Mouse (Mus musculus) hindbrain, embryonic 13.5 days (tissue): ENCODE measurements around the gene AI854703. TPM values are rescaled to one million over a fixed set of nuclear protein-coding genes. Genes with fewer than 3 reads are reported as not detected.

ENCODE experiments used
- ATAC-seq: fragments of 200-750 bp; cut with Nextera tagmentation; 2 replicates; pipeline ENCODE4 v1.8.0; 2017; ENCODE audit warnings: moderate TSS enrichment; ENCODE audit not compliant: low FRiP score
- H3K27ac ChIP-seq: fragments of 300-500 bp; sonication (generic); 2 replicates; pipeline ENCODE4 v1.5.1; 2015; ENCODE audit warnings: inconsistent platforms, mild to moderate bottlenecking, moderate library complexity
- H3K27me3 ChIP-seq: fragments of 300-500 bp; sonication (generic); 2 replicates; pipeline ENCODE4 v1.6.1; 2015; ENCODE audit warnings: mild to moderate bottlenecking, inconsistent platforms
- H3K36me3 ChIP-seq: fragments of 300-500 bp; sonication (generic); 2 replicates; pipeline ENCODE4 v1.6.1; 2015; ENCODE audit warnings: mild to moderate bottlenecking, inconsistent platforms
- H3K4me1 ChIP-seq: fragments of 300-500 bp; sonication (generic); replicated peaks from 2 replicates; pipeline ENCODE4 v1.6.1; 2015; ENCODE audit warnings: inconsistent platforms
- H3K4me2 ChIP-seq: fragments of 300-500 bp; sonication (generic); 2 replicates; pipeline ENCODE4 v1.6.1; 2015; ENCODE audit warnings: inconsistent platforms, mild to moderate bottlenecking, moderate library complexity
- H3K4me3 ChIP-seq: fragments of 300-500 bp; sonication (generic); 2 replicates; pipeline ENCODE4 v1.5.1; 2015; ENCODE audit warnings: mild to moderate bottlenecking, inconsistent platforms
- H3K9ac ChIP-seq: fragments of 300-500 bp; sonication (generic); 2 replicates; pipeline ENCODE4 v1.6.1; 2015; ENCODE audit warnings: mild to moderate bottlenecking, inconsistent platforms
- H3K9me3 ChIP-seq: fragments of 300-500 bp; sonication (generic); 2 replicates; pipeline ENCODE4 v1.6.1; 2016; ENCODE audit warnings: inconsistent platforms
- WGBS: fragments of 180-500 bp; shearing (Covaris S2); methylation state at CpG from one replicate; pipeline ENCODE4 v1.1.7; 2015; 5-methylcytosine and 5-hydroxymethylcytosine counted together
- polyA plus RNA-seq: library from polyadenylated mRNA; unstranded; fragments of >200 nt; fragmentation: Nextera tagmentation; extraction: Ambion mirVana; gene quantifications from 2 replicates; pipeline ENCODE4 v1.2.1, GENCODE M21; 2015

The AI854703 gene
- polyA plus RNA-seq, 1 experiment from 2014 or later = 13.2 TPM

DNA sequence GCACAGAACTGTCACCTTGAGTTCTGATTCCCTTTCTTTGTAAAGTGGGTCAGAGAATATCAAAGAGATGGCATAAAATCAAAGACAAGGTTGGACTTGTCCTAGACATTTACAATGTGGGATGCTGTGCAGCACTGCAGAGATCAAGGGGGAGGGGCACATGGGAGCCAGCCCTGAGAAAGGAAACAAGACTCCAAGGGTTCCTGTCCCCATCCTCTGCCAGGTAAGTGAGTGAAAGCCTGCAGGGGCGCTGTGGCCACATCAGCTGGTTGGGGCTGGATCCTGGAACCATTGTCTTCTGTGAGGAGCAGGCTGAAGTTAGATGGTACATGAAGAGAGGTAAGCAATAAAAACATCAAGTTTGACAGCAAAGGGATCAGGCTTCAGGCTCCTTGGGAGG is 3.1 kb upstream of the AI854703 start:
- peaks cover 33% of the 10 kb centered on the region for H3K27me3 ChIP-seq
- peaks cover 15% of the 10 kb centered on the region for H3K4me1 ChIP-seq
- ATAC-seq = no peak
- no peak overlapping the region for H3K27ac ChIP-seq
- H3K4me3 ChIP-seq = no peak overlapping the region
- no peaks in the 10 kb centered on the region for H3K9me3 ChIP-seq
- 39% methylated on average over 1 of the region's 1 CpGs for WGBS
- H3K4me2 ChIP-seq = no peak overlapping the region
- H3K36me3 ChIP-seq = peaks cover 42% of the 10 kb centered on the region
- no peak overlapping the region for H3K9ac ChIP-seq

DNA sequence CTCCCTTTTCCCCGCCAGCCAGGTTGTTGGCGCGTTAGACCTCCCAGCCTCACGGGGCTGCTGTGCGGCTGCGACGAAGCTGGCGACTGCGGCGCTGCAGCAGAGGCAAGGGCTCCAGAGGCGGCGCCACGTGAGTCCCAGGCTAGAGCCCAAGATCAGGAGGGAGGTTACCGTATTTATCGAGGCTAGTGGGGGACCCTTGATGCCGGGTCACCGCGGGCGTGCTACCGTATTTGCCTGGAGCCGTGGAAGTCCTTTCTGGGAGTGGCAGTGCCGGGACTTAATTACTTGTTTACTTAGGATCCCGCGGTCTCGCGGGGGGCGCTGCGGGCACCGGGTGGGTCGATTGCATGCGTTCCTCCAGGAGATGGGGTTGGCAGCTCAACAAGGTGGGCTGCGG is 420 bp downstream of the AI854703 start:
- no peaks in the 10 kb centered on the region for H3K9me3 ChIP-seq

DNA sequence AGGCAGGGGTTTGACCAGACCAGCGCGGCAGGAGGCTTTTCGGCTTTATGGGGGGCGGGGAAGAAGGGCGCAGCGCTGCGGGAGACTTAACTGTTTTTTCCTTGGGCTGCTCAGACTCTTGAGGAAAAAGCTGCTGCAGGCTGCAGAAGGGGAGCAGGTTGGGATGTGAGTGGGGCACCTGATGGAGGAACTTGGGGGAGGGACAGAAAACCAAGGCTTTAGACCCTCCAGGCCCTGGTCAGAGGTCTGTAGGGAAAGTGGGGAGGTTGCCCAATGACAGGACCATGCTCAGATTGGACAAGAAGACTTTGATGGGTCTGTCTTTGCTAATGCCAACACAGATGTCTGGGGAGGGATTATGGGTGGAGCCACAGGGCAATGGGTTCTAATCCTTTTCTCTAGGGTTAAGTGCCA is 954 bp downstream of the AI854703 start:
- no peak for ATAC-seq
- peak overlapping the region; percentile 69 for H3K9ac ChIP-seq
- H3K36me3 ChIP-seq = 0 out of 2 replicates have a peak, but pooled peaks cover 5% of the 10 kb centered on the region
- H3K27ac ChIP-seq = no peak overlapping the region
- peak overlapping the region; percentile 75 for H3K4me2 ChIP-seq
- H3K27me3 ChIP-seq = peaks cover 55% of the 10 kb centered on the region
- WGBS = 7% methylated on average over 7 of the region's 7 CpGs
- peak overlapping the region; percentile 53 for H3K4me3 ChIP-seq
- no peaks in the 10 kb centered on the region for H3K9me3 ChIP-seq
- peaks cover 28% of the 10 kb centered on the region for H3K4me1 ChIP-seq

More for the DNA sequence above, 420 bp downstream of the AI854703 start:
- peak; percentile 31; the same call in 1 of the 2 replicates for ATAC-seq
- H3K27me3 ChIP-seq = peaks cover 55% of the 10 kb centered on the region
- no peak overlapping the region for H3K27ac ChIP-seq
- H3K4me2 ChIP-seq = peak overlapping the region; percentile 75
- H3K4me1 ChIP-seq = peaks cover 28% of the 10 kb centered on the region
- H3K36me3 ChIP-seq = peaks cover 7% of the 10 kb centered on the region; the same call in 1 of the 2 replicates
- peak overlapping the region; percentile 69 for H3K9ac ChIP-seq
- WGBS = under 1% methylated on average over 32 of the region's 32 CpGs
- H3K4me3 ChIP-seq = peak overlapping the region; percentile 53

DNA sequence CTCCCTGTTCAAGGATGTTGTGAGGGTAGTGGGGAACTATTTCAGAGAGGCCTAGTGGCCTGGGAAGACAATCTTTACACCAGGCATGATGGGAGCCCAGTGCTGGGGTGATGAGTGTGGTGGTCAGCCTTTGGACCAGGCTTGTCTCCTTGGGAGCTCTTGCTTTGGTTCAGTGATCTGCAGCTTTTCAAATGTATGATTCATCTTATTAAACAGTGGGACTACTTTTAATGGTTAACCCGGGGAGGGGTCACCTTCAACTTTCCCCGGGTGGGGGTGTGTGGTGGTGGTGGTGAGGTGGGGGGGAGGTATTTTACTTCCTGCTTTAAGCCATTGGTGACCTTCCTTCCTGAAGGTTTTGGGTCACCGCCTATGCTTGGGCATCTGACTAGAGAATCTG is 1.8 kb downstream of the AI854703 start:
- Histone ChIP-seq H3K27ac (no peak overlapping the region), H3K4me1 (peaks cover 28% of the 10 kb centered on the region), H3K4me2 (no peak overlapping the region), H3K9ac (0 out of 2 replicates have a peak overlapping the region, but pooled peaks have one; percentile 77), H3K36me3 (0 out of 2 replicates have a peak, but pooled peaks cover 2% of the 10 kb centered on the region), H3K9me3 (no peaks in the 10 kb centered on the region), H3K27me3 (peaks cover 55% of the 10 kb centered on the region), H3K4me3 (no peak overlapping the region)
- ATAC-seq = no peak
- 76% methylated on average over 3 of the region's 3 CpGs for WGBS

DNA sequence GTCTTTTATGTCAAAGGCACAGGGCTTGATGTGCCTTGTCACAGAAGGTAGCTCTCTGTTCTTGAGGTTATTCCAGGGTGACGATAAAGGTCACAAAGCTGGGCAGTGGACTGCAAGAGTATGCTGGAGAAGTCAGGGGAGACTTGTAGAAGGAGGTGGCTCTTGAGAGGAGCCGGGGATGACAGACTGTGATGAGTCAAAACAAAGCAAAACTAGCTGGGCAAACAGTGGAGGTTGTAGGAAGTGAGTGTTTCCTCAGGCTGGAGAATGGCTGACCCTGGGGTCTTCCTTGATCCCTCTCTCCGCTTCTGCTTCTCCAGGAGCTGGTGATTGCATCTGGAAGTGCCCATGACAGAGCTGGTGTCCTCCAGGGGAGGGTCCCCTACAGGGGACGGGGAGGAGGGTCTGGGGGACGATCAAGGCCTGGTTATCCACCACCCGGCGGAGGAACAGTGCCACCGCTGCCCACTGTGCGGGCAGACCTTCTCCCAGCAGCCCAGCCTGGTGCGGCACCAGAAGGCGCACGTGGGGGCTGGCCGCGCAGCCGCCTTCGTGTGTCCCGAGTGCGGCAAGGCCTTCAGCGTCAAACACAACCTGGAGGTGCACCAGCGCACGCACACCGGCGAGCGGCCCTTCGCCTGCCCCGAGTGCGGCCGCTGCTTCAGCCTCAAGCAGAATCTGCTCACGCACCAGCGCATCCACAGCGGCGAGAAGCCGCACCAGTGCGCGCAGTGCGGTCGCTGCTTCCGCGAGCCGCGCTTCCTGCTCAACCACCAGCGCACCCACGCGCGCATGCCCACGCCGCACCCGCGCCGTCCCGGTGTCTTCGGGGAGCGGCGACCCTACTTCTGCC is 2.5 kb downstream of the AI854703 start:
- WGBS = 7% methylated on average over 54 of the region's 54 CpGs

DNA sequence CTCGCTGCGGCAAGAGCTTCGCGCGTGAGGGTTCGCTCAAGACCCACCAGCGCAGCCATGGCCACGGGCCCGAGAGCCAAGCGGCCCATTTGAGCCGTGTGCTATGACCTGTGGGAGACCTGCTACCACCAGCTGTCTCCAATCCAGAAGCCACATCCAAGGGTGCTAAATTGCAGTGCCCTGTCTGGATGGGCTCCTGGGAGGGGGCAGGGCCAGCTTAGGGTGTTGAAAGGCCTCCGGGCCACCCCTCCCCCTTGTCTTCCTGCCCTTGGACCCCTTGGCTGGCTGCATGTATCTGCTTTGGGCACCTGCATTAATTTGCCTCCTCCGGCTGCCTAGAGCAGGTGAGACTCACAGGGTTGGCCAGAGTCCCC is 3.1 kb downstream of the AI854703 start:
- Histone ChIP-seq H3K4me1 (peaks cover 28% of the 10 kb centered on the region), H3K27ac (peak overlapping the region; percentile 52), H3K9me3 (no peaks in the 10 kb centered on the region), H3K4me2 (peak overlapping the region; percentile 77), H3K36me3 (no peaks in the 10 kb centered on the region), H3K27me3 (peaks cover 55% of the 10 kb centered on the region), H3K9ac (peak overlapping the region; percentile 77), H3K4me3 (peak overlapping the region; percentile 48)
- 16% methylated on average over 13 of the region's 13 CpGs for WGBS
- ATAC-seq = peak; percentile 29

More for the DNA sequence above, 2.5 kb downstream of the AI854703 start:
- Histone ChIP-seq H3K4me2 (peak overlapping the region; percentile 77), H3K9me3 (no peaks in the 10 kb centered on the region), H3K4me3 (peak overlapping the region; percentile 48), H3K9ac (peak overlapping the region; percentile 77), H3K27me3 (peaks cover 55% of the 10 kb centered on the region), H3K4me1 (peaks cover 28% of the 10 kb centered on the region), H3K36me3 (no peaks in the 10 kb centered on the region), H3K27ac (peak overlapping the region; percentile 52)
- ATAC-seq = peak; percentile 75

DNA sequence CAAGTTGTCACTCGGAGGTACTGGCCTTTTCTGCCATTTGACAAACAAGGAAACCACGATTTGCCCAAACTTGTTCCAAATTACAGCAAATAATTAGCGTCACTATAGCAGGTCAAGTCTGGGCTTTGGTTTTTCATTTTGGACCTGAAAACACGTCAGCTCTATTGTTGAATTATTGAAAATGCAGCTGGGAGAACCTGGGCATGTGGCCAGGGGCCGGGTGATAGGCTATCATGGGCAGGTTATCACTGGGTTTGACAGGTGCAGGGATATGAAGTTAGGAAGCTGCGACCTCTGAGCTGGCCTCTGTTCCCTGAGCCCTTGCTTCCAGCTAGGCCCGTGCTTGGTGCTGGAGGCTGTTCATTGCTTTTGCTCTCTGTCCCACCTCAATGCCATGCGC is 4.3 kb downstream of the AI854703 start:
- peaks cover 45% of the 10 kb centered on the region for H3K27me3 ChIP-seq
- no peak overlapping the region for H3K4me2 ChIP-seq
- no peak for ATAC-seq
- H3K9ac ChIP-seq = no peak overlapping the region
- H3K4me3 ChIP-seq = no peak overlapping the region
- WGBS = 92% methylated on average over 8 of the region's 8 CpGs
- H3K9me3 ChIP-seq = no peaks in the 10 kb centered on the region
- H3K36me3 ChIP-seq = no peaks in the 10 kb centered on the region
- H3K27ac ChIP-seq = no peak overlapping the region
- H3K4me1 ChIP-seq = peaks cover 28% of the 10 kb centered on the region

DNA sequence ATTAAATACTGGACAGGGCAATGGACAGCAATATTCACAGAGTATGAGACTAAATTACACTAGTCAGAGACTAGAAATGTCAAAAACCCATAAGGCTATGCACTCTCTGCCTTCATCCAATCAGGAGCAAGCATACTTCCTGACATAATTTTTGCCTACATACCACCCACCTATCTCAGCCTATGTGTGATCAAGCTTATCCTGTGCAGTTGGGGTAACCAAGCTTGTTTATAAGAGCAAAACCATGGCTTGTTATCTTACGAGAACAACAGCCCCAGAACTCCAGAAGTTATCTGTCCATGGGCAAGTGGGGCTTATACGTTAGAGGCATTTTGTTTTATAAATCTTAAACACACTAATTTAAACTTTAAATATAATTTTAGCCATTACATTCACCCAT is 8.5 kb downstream of the AI854703 start:
- Histone ChIP-seq H3K4me1 (no peaks in the 10 kb centered on the region), H3K4me2 (no peak overlapping the region), H3K9ac (no peak overlapping the region), H3K4me3 (no peak overlapping the region), H3K27me3 (peaks cover 5% of the 10 kb centered on the region; the same call in 1 of the 2 replicates), H3K27ac (no peak overlapping the region), H3K9me3 (no peaks in the 10 kb centered on the region), H3K36me3 (no peaks in the 10 kb centered on the region)
- ATAC-seq = no peak
- WGBS = 92% methylated on average over 2 of the region's 2 CpGs

DNA sequence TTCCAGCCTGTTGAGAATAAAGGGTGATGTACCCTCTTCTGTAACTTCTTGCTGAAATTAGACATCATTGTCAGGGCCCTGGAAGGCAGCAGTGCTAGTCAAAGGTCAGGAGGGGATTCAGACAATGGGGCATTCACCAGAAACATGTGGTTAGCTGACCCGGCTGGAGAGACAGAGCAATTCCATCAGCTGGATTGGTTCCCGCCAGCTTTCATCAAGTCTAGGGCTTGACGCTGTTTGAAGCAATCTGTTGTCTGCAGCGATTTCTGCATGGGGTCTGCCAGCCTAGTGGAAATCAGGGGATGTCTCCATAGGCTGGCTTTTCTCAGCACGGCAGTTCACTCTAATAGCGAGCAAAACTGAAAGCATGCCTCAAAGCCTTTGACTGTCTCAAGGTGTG is 10.0 kb downstream of the AI854703 start:
- no peak for ATAC-seq

DNA sequence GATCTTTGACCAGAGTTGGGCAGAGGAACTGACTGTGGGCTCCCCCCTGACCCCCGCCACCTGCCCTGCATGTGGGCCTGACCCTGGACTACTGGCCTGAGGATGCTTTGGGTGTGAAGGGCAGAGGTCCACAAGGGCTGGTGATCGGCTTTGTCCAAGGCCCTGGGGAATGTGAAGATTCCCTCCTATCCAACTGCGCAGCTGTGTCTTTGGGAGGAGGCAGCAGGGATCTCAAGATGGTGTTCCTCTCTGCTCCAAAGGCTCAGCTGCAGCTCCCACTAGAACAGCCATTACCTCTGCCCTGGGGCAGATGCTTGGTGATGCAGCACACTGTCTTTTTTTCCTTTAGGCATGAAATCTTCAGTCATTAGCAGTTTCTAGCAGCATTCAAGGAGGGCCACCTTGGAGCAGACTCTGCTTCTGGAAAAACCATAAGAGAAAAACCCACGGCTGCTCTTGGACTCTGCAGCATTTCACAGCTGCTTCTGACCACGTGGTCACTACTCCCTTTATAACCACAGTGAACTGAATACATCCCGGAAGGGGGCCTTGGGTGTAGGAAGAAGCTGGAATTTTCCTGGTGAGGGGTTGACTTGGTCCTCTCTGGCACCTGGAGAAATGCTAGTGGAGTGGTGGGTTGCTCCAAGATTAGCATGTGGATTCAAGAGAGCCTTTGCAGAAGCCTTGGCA is 11.4 kb downstream of the AI854703 start:
- 66% methylated on average over 6 of the region's 6 CpGs for whole genome bisulfite sequencing
- Histone ChIP-seq H3K27me3 (no peaks in the 10 kb centered on the region), H3K9me3 (no peaks in the 10 kb centered on the region), H3K4me1 (no peaks in the 10 kb centered on the region), H3K36me3 (no peaks in the 10 kb centered on the region), H3K4me3 (no peak overlapping the region), H3K4me2 (no peak overlapping the region), H3K9ac (no peak overlapping the region), H3K27ac (no peak overlapping the region)
- ATAC-seq = no peak

More for the DNA sequence above, 10.0 kb downstream of the AI854703 start:
- H3K9me3 ChIP-seq = no peaks in the 10 kb centered on the region
- no peaks in the 10 kb centered on the region for H3K36me3 ChIP-seq
- no peak overlapping the region for H3K27ac ChIP-seq
- H3K4me2 ChIP-seq = no peak overlapping the region
- no peak overlapping the region for H3K4me3 ChIP-seq
- no peaks in the 10 kb centered on the region for H3K27me3 ChIP-seq
- H3K9ac ChIP-seq = no peak overlapping the region
- H3K4me1 ChIP-seq = no peaks in the 10 kb centered on the region
- WGBS = 39% methylated on average over 6 of the region's 6 CpGs

DNA sequence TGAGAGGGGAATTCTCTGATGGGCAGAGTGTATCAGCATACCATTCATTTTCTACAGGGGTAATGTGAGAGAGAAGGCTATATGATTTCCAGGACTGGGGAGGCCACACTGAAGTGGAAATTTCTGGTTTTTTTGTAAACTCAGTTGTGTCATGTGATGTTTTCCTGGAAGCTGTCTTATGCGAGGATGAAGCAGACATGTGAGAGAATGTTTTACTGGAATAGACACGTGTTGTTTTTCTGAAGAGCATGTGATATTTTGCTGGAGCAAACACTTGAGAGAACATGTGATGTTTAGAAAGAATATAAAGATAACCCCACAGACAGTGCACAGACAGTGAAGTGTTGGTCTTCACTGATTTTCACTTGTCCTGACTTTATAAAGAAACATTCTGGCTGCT is 12.0 kb downstream of the AI854703 start:
- H3K9me3 ChIP-seq = no peaks in the 10 kb centered on the region
- H3K36me3 ChIP-seq = no peaks in the 10 kb centered on the region
- H3K27me3 ChIP-seq = no peaks in the 10 kb centered on the region
- 83% methylated on average over 2 of the region's 2 CpGs for WGBS
- no peak for ATAC-seq
- H3K4me1 ChIP-seq = no peaks in the 10 kb centered on the region
- H3K27ac ChIP-seq = no peak overlapping the region
- H3K9ac ChIP-seq = no peak overlapping the region
- H3K4me3 ChIP-seq = no peak overlapping the region
- no peak overlapping the region for H3K4me2 ChIP-seq

DNA sequence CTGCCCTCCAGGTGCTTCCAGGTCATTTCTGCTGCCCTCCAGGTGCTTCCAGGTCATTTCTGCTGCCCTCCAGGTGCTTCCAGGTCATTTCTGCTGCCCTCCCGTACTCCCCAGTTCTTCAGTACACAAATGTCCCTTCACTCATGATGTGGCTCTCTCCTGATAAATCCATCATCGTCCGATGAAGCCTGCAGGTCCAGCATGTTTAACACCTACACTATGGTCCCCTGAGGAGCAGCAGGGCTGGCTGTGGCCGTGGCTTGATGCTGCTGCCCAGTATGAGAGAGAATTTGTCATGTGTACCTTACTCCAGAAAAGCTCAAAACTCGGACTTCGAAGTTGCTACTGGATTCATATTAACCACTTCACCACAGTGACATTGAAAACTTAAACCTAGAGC is 14.8 kb downstream of the AI854703 start:
- no peak for ATAC-seq
- no peaks in the 10 kb centered on the region for H3K27me3 ChIP-seq
- H3K4me2 ChIP-seq = no peak overlapping the region
- no peaks in the 10 kb centered on the region for H3K36me3 ChIP-seq
- H3K9ac ChIP-seq = no peak overlapping the region
- 78% methylated on average over 6 of the region's 6 CpGs for WGBS
- H3K27ac ChIP-seq = no peak overlapping the region
- H3K9me3 ChIP-seq = no peaks in the 10 kb centered on the region
- H3K4me3 ChIP-seq = no peak overlapping the region
- no peaks in the 10 kb centered on the region for H3K4me1 ChIP-seq
